Mouse (Mus musculus): Measurements from ENCODE around the gene D5Ertd577e.
"Not testable (repeated sequence)": the region's sequence is repeated elsewhere in the genome, so short reads cannot be mapped to it uniquely, and the experiment has no call there.

Gene D5Ertd577e

GRCm38 (mm10) chr5:95456506-95456905 lies at the start of gene D5Ertd577e:
Gene D5Ertd577e, plus strand, starts transcription at chr5:95456806.
- DNase-seq: not testable (repeated sequence)

GRCm38 (mm10) chr5:95510458-95510857 lies 53.9 kb downstream of the D5Ertd577e start, which contains the start of gene Gm3286:
Gene Gm3286, plus strand, starts transcription at chr5:95510758.
- not testable (repeated sequence) for DNase-seq

All from cerebellum, adult 11 months (tissue).